Mouse (Mus musculus): ENCODE results near the gene Slc30a2. TPM values are rescaled to one million over a fixed set of nuclear protein-coding genes. Genes with fewer than 3 reads are reported as not detected.

Slc30a2 gene
- polyA plus RNA-seq, 1 experiment from 2014 or later: 0.08 TPM

GRCm38 (mm10) chr4:134350641-134351040 lies 7.7 kb downstream of the Slc30a2 start:
- no peak for ATAC-seq (ENCODE audit: low FRiP score, low read depth)
- H3K27me3 ChIP-seq: peaks cover 21% of the 10 kb centered on the region
- H3K27ac ChIP-seq (replicated peaks): no peak overlapping the region
- no peak overlapping the region for H3K4me2 ChIP-seq (replicated peaks)
- H3K4me1 ChIP-seq: peaks cover 8% of the 10 kb centered on the region
- no peak overlapping the region for H3K4me3 ChIP-seq
- WGBS: 82% methylated on average over 6 of the region's 6 CpGs
- H3K36me3 ChIP-seq: no peaks in the 10 kb centered on the region
- no peaks in the 10 kb centered on the region for H3K9me3 ChIP-seq
- no peak overlapping the region for H3K9ac ChIP-seq (replicated peaks)

GRCm38 (mm10) chr4:134351329-134352260 lies 8.6 kb downstream of the Slc30a2 start:
- WGBS: 51% methylated on average over 18 of the region's 18 CpGs
- Histone ChIP-seq H3K9me3 (no peaks in the 10 kb centered on the region), H3K4me1 (peaks cover 8% of the 10 kb centered on the region), H3K4me3 (no peak overlapping the region), H3K36me3 (no peaks in the 10 kb centered on the region), H3K27me3 (peaks cover 16% of the 10 kb centered on the region; the same call in 1 of the 2 replicates), H3K27ac (replicated peaks) (no peak overlapping the region), H3K9ac (replicated peaks) (no peak overlapping the region), H3K4me2 (replicated peaks) (no peak overlapping the region)
- no peak for ATAC-seq (ENCODE audit: low FRiP score, low read depth)

DNA sequence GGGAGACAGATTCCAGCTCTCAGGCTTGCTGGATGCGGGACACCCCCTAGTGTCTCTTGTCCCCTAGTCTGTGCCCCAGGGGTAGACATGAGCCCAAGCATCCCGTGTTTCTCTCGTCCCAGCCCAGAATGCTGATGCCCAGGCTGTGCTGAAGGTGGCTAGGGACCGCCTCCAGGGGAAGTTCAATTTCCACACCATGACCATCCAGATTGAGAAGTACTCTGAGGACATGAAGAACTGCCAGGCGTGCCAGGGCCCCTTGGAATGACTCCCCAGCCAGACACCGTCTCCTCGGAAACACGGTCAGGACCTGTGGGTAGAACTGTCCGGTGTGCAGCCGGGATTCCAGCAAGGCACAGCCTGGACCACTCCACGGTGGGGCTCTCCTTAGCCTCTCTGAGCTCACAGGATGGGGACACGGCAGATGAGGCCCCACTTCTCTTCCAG lies 9.3 kb downstream of the Slc30a2 start:
- H3K27me3 ChIP-seq: peaks cover 20% of the 10 kb centered on the region
- no peaks in the 10 kb centered on the region for H3K9me3 ChIP-seq
- no peak overlapping the region for H3K4me2 ChIP-seq (replicated peaks)
- H3K4me1 ChIP-seq: peaks cover 12% of the 10 kb centered on the region
- no peak for ATAC-seq (ENCODE audit: low FRiP score, low read depth)
- no peak overlapping the region for H3K4me3 ChIP-seq
- no peak overlapping the region for H3K9ac ChIP-seq (replicated peaks)
- WGBS: 70% methylated on average over 12 of the region's 12 CpGs
- H3K27ac ChIP-seq (replicated peaks): no peak overlapping the region
- no peaks in the 10 kb centered on the region for H3K36me3 ChIP-seq

GRCm38 (mm10) chr4:134352929-134353328 lies 9.9 kb downstream of the Slc30a2 start:
- H3K4me3 ChIP-seq: no peak overlapping the region
- WGBS: 77% methylated on average over 7 of the region's 7 CpGs
- no peaks in the 10 kb centered on the region for H3K9me3 ChIP-seq
- no peak overlapping the region for H3K4me2 ChIP-seq (replicated peaks)
- H3K9ac ChIP-seq (replicated peaks): no peak overlapping the region
- H3K27ac ChIP-seq (replicated peaks): no peak overlapping the region
- no peaks in the 10 kb centered on the region for H3K36me3 ChIP-seq
- no peak for ATAC-seq (ENCODE audit: low FRiP score, low read depth)
- H3K27me3 ChIP-seq: peaks cover 26% of the 10 kb centered on the region
- peaks cover 17% of the 10 kb centered on the region for H3K4me1 ChIP-seq

GRCm38 (mm10) chr4:134353527-134354409 lies 10.8 kb downstream of the Slc30a2 start:
- ATAC-seq (ENCODE audit: low FRiP score, low read depth): no peak
- WGBS: 66% methylated on average over 5 of the region's 5 CpGs

GRCm38 (mm10) chr4:134355841-134356452 lies 13.0 kb downstream of the Slc30a2 start:
- Histone ChIP-seq H3K4me2 (replicated peaks) (no peak overlapping the region), H3K27ac (replicated peaks) (no peak overlapping the region), H3K36me3 (no peaks in the 10 kb centered on the region), H3K27me3 (peaks cover 33% of the 10 kb centered on the region), H3K4me3 (no peak overlapping the region), H3K4me1 (peaks cover 17% of the 10 kb centered on the region), H3K9me3 (no peaks in the 10 kb centered on the region), H3K9ac (replicated peaks) (no peak overlapping the region)
- 57% methylated on average over 16 of the region's 16 CpGs for WGBS
- no peak for ATAC-seq (ENCODE audit: low FRiP score, low read depth)

More at GRCm38 (mm10) chr4:134353527-134354409, 10.8 kb downstream of the Slc30a2 start:
- H3K36me3 ChIP-seq: no peaks in the 10 kb centered on the region
- H3K4me2 ChIP-seq (replicated peaks): no peak overlapping the region
- H3K9ac ChIP-seq (replicated peaks): no peak overlapping the region
- no peak overlapping the region for H3K27ac ChIP-seq (replicated peaks)
- H3K4me1 ChIP-seq: peaks cover 17% of the 10 kb centered on the region
- no peaks in the 10 kb centered on the region for H3K9me3 ChIP-seq
- no peak overlapping the region for H3K4me3 ChIP-seq
- peaks cover 30% of the 10 kb centered on the region for H3K27me3 ChIP-seq

DNA sequence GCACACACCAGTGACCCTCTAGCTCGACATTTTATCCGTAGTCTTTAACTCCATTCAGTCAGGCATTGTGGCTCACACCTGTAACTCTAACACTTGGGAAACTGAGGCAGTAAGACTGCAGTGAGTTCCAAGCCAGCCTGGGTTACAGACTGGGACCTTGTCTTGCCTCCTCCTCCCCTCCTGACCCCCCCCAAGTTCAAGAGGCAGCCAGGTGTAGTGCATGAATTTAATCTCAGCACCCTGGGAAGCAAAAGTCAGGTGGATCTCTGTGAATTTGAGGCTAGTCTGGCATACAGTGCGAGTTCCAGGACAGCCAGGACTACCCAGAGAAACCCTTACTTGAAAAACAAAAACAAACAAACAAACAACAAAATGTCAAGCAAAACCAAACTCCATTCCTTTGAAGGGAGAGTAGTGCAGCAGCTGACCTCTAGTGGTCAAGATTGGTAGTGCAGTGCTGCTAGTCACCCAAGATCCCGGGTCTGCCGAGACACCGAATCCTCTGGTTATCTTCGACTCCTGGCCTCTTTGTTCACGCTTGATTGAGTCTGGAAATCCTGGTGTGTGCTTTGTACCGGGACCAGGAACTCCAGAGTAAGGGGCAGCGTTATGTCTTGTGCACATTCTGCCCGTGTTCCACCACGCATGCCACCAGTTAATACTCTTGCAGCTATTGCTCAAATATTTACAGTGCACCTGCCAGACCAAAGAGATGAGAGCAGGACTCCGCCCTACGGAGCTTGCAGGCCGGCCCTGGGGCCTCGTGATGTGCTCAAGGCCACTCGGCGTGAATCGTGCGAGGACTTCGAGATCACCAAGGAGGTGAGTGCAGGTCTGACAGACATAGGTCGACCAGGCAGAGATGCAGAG lies 13.8 kb downstream of the Slc30a2 start:
- Histone ChIP-seq H3K4me2 (replicated peaks) (peak overlapping the region; percentile 47), H3K9ac (replicated peaks) (peak overlapping the region; percentile 25; the same call in 1 of the 2 replicates), H3K27me3 (peaks cover 33% of the 10 kb centered on the region), H3K9me3 (no peaks in the 10 kb centered on the region), H3K27ac (replicated peaks) (no peak overlapping the region; the same call in 1 of the 2 replicates), H3K4me3 (peak overlapping the region; percentile 21), H3K36me3 (no peaks in the 10 kb centered on the region), H3K4me1 (peaks cover 12% of the 10 kb centered on the region)
- ATAC-seq (ENCODE audit: low FRiP score, low read depth): no peak
- WGBS: 16% methylated on average over 22 of the region's 22 CpGs

DNA sequence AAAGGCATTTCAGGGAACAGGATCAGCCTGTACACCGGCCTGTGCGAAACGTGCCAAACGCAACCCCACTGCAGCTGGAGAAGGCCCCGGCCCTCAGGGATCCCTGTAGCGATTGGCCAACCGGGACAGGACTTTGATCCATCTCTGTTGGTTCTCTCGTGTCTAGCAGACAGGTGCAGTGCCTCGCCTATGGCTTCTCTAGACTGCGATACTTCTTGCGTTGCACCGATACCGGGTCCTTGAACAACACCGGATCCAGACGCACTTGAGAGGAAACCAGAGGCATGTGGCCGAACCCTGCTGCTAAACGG lies 14.4 kb downstream of the Slc30a2 start:
- H3K9me3 ChIP-seq: no peaks in the 10 kb centered on the region
- peak overlapping the region; percentile 21 for H3K4me3 ChIP-seq
- H3K27ac ChIP-seq (replicated peaks): no peak overlapping the region
- H3K4me1 ChIP-seq: peaks cover 10% of the 10 kb centered on the region
- H3K27me3 ChIP-seq: peaks cover 37% of the 10 kb centered on the region
- peak overlapping the region; percentile 47 for H3K4me2 ChIP-seq (replicated peaks)
- 0 out of 2 replicates have a peak overlapping the region, but pooled peaks have one; percentile 25 for H3K9ac ChIP-seq (replicated peaks)
- H3K36me3 ChIP-seq: no peaks in the 10 kb centered on the region
- ATAC-seq (ENCODE audit: low FRiP score, low read depth): no peak
- 36% methylated on average over 17 of the region's 17 CpGs for WGBS

GRCm38 (mm10) chr4:134359649-134360048 lies 16.7 kb downstream of the Slc30a2 start:
- Histone ChIP-seq H3K4me1 (peaks cover 13% of the 10 kb centered on the region), H3K36me3 (no peaks in the 10 kb centered on the region), H3K9me3 (no peaks in the 10 kb centered on the region), H3K9ac (replicated peaks) (no peak overlapping the region), H3K27ac (replicated peaks) (no peak overlapping the region), H3K4me2 (replicated peaks) (no peak overlapping the region), H3K4me3 (no peak overlapping the region), H3K27me3 (peaks cover 57% of the 10 kb centered on the region)
- ATAC-seq (ENCODE audit: low FRiP score, low read depth): no peak
- WGBS: 87% methylated on average over 6 of the region's 6 CpGs

DNA sequence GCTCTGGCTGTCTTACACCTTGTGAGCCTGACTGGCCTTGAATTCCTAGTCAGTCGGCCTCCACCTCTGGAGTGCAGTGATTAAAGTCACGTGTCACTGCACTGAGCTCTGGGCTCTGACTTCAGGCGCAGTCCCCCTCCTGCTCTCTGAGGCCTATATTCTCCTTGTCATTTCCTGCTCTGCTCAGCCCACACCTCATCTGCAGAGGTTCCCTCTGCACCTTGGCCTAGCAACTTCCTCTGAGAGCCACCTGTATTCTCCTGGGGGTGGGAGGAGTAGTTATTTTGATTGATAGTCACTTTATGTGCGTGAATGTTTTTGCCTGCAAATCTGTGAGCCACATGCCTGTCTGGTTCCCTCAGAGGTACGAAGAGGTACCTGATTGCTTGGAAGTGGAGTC lies 18.2 kb downstream of the Slc30a2 start:
- Histone ChIP-seq H3K4me1 (peaks cover 13% of the 10 kb centered on the region), H3K27me3 (peaks cover 66% of the 10 kb centered on the region), H3K4me3 (no peak overlapping the region), H3K9ac (replicated peaks) (no peak overlapping the region), H3K27ac (replicated peaks) (no peak overlapping the region), H3K36me3 (no peaks in the 10 kb centered on the region), H3K9me3 (no peaks in the 10 kb centered on the region), H3K4me2 (replicated peaks) (no peak overlapping the region)
- ATAC-seq (ENCODE audit: low FRiP score, low read depth): no peak
- 49% methylated on average over 5 of the region's 5 CpGs for WGBS

DNA sequence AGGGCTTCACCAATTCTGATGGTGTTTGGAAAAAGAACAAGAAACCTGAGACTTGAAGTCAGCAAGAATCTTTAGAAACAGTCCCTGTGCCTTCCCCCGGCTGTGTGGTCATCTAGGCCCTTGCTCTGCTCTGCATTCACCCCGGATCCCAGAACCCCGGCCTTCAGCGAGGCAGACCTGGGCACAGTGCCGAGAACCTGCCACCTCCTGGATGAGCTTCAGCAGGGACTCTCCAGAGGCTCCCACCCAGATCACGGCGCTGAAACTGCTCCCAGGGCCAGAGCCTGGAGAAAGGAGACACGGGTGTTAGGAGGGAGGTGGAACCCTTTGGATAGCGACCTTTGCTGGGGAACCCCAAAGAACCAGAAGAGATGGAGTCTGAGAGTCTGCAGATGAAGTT lies 19.1 kb downstream of the Slc30a2 start:
- Histone ChIP-seq H3K4me3 (no peak overlapping the region), H3K9me3 (no peaks in the 10 kb centered on the region), H3K9ac (replicated peaks) (no peak overlapping the region), H3K36me3 (no peaks in the 10 kb centered on the region), H3K4me1 (peaks cover 10% of the 10 kb centered on the region), H3K4me2 (replicated peaks) (no peak overlapping the region), H3K27me3 (peaks cover 62% of the 10 kb centered on the region), H3K27ac (replicated peaks) (no peak overlapping the region)
- ATAC-seq (ENCODE audit: low FRiP score, low read depth): no peak
- WGBS: 72% methylated on average over 9 of the region's 9 CpGs

Data from midbrain, embryonic 12.5 days (tissue).